Mouse (Mus musculus) cerebellum, adult 18-20 months (tissue): ENCODE results near the gene Fgfr2.
A peak's percentile ranks its signal among the peaks of the same experiment; 100 is the strongest.

Experiments used
- DNase-seq, 2 experiments: peaks; one replicate each; pipeline ENCODE4 v3.0.0; 2021

Gene Fgfr2

GRCm38 (mm10) chr7:132315149-132316091 is 807.7 kb downstream of the Fgfr2 start:
- DNase-seq: peak; percentile 79 to 86

DNA sequence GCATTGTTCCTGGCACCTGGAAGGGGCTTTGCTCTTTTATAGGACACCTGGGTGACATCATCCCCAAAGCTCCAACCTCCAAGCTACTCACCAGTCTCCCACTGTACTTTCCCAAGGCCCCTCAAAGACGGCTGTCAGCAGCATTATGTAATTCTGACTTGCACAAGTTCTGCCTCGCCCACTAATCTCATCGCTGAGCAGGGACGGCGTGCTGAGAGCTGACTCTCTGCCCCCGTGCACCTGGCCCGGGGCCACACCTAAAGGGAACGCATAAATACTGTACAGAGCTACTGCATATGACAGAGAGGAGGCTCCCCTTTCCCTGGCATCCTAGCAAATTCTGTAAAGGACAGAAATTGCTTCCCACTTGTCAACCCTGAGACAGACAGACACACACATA is 810.8 kb downstream of the Fgfr2 start:
- DNase-seq: peak; percentile 51 to 65

DNA sequence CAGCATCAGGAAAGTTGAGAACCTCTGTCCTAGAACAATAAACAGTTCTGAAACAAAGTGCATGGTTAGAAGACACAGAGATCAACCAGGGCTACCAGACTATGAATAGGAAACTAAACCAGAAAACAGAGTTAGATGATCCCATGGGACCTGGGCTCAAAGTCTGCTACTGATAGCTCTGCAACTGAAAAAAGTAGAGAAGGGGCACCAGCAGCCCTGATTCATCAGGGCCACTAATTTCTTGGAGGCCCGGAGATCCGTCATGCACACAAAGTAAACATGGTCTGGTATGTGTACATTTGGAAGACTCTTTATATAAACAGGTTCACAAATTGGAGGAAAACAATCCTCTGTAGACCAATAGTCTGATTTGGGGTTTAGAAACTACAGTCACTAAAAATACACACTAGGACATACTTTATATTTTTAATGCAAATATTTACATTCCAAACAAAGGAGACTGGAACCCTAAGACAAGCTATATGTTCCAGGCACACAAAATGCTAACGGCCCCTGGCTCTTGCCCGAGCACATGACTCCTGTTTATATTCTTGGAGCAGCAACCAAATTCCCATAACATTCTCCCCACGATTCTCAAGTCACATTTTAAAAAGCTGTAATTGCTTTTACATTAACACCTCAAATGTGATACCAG is 814.5 kb downstream of the Fgfr2 start:
- no peak for DNase-seq

DNA sequence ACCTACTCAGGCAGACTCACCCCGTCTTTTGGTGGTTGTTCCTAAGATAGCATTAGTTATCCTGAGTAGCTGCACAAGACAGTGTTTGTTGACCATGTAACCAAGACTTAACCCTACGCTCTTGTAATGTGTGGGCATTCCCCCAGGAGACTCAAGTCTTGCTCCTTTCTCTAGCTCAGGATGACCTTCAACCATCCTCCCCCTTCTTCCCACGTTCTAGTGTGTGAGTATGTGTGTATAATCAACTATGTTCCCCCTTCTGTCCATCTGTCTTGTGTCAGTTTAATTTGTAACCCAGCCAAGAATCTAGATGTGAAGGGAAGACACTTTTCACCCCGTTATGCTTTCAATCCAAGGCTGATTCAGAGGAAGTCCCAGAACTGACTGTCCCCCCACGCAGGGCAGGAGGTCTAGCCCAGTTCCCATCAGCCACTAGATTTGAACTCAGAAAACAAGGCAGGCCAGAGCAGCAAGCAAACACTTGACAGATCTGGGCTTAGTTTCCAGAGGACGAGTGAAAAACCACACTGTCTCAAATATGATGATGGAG is 815.4 kb downstream of the Fgfr2 start:
- DNase-seq: no peak

DNA sequence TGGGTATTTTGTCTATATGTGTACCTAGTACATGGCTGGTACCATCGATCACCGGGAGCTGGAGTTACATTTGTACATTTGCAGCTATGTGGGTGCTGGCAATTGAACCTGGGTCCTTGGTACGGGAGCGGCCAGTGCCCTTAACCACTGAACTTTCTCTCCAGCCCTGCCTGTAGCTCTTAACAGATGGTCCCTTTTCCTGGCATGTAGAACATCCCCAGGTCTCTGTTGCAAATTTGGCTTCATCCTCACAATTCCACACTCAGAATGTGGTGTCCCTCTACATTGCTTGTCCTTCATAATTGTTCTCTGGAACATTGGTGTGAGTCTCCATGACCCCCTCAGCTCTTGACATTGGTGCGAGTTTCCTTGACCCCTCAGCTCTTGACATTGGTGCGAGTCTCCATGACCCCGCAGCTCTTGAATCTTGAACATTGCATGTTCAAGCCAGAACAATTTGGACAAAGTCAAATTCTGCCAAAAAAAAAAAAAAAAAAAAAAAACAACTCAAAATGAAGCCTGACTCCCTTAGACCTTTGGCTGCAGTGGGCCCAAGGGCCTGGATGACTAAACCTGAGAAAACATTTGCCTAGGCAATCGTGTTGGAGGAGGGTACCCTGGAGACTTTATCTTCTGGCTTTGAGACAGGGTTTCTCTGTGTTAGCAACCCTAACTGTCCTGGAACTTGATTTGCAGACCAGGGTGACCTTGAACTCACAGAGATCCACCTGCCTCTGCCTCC is 816.3 kb downstream of the Fgfr2 start:
- peak in 1 of 2 experiments; percentile 37 for DNase-seq

- DNase-seq: no peak
Observed at GRCm38 (mm10) chr7:132305492-132306375, 817.4 kb downstream of the Fgfr2 start.

- DNase-seq: no peak
Observed at GRCm38 (mm10) chr7:132304424-132305085, 818.6 kb downstream of the Fgfr2 start.

- DNase-seq: no peak
Observed at GRCm38 (mm10) chr7:132303988-132304387, 819.2 kb downstream of the Fgfr2 start.

DNA sequence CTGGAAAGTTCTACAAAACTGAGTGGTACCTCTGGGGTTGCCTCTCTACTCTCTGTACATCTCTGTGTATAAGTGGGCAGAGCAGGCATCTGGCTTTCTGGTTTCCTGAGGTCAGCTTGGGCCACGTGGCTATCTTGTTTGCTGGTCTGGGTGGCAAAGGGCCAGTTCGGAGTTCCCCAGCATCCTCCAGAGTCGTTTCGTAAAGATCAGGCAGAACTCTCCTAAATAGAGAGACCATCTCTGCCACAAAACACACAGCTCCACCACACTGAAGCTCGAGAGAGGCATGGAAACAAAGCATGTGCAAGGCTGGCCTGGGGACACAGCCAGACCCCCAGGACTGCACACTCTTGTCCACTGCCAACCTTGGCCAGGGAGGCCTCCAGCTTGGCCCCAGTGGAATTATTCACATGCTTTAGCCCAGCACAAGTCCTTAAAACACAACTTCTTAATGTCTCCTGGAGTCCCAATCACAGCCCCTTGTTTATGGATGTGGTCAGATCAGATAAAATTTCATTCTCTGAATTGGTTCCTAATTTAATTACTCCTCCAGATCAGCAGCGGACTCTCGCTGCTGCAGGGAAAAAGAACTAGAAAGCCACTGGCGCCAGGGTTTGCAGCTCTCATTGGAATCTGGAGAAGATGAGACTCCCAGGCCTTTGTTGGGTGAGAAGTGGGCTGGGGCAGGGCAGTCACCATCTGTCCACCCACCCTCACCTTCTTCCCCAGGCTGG is 820.5 kb downstream of the Fgfr2 start:
- DNase-seq: no peak

DNA sequence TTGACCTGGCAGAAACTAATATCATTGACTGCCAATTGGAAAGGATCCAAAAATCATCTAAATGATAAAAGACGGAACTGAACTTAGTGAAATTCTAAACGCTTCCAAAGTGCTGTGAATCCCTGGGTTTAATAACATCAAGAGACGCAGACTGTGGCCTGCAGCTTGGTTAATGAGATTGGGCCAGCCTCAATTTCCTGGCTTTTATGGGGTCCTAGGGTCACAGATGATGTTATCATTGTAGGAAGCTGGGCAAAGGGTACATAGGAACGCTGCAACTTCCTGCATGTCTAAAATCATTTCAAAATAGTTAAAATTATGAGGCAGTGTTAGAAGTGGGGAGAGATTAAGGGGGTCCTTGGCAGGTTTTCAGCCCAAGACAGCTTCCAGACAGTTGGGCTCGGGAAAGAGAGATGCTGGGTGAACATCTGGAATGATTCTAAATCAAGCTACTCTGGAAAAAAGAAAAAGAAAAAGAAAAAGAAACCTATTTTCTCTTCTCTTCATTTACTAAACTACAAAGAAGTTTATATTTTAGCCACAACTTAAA is 823.4 kb downstream of the Fgfr2 start:
- no peak for DNase-seq

DNA sequence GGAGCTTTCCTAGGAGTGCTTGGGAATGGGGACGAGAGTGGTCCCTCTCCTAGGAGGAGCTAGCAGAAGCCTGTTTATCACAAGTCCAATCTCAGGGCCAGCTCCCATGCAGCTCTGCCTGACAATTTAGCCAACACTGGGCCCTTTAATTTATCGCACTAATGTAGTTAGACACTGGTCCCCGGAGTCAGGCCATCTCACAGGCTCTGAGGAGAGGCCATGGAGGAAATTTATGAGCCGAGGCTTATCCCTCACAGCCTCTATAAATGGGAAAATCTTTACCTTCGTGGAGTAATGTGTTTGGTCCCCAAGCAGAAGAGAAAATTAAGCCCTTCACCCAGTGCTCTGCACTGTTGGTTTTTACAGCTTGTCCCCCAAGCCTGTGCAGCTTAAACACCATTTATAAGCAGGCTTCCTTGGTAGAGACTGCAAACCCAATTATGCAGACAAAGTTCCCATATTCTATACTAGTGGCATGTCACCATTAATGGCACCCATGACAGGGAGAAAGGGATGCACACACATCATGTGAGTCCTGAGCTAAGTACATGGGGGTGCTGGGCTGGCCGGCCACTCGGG is 824.6 kb downstream of the Fgfr2 start:
- DNase-seq: no peak

DNA sequence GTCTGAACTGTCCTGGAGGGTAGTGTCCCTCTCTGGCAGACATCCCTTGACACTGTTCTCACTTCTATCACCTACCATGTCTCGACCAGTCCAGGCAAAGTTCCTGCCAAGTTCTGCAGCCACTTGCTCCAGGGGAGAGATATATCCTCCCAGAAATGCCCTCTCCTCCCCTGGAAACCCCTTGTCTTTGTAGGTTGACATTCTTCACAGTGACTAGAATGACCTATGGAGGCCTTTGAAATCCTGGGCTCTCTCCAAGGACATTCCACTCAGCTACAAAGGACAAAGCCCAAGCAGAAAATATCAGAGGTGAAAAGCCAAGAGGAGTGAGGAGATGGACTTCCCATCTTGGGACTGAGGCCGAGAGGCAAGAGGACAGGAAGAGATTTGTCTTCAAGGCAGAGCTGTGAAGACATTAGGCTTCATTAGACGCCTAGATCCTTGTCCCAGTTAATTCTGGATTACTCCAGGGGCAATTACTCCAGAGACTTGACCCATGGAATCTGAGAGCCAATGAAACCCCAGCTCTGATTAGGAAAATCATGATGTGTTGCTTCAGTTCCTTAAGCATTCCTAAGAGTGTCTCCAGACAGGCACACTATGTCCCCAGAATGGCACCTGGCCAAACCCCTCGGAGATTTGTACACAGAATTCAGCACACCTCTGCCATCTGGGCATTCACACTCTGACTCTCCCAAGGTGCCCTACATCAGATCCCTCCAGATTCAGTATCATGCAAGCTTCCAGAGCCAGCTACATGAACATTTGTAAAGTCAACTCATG is 826.3 kb downstream of the Fgfr2 start:
- peak; percentile 34 to 44 for DNase-seq

DNA sequence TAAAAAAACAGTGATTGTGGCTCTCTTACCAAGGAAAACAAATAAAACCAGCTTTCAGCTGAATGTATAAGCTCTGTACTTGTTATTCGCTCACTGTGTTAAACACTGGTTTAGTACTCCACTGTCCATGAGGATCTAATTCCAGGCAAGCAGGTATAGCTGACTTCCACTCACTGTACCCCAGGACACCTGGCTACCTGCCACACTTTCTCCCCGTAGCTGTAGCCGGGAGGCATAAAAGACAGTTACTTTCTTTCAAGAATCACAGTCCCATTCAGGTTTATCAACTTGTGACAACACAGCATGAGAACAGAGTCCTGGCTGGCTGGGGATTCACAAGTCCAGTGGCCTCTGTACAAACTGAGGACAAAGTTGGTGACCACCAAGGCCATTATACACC is 827.0 kb downstream of the Fgfr2 start:
- peak; percentile 78 to 81 for DNase-seq

GRCm38 (mm10) chr7:132287340-132287664 is 835.8 kb downstream of the Fgfr2 start:
- DNase-seq: no peak

GRCm38 (mm10) chr7:132286630-132287339 is 836.4 kb downstream of the Fgfr2 start:
- DNase-seq: peak; percentile 35 to 47

DNA sequence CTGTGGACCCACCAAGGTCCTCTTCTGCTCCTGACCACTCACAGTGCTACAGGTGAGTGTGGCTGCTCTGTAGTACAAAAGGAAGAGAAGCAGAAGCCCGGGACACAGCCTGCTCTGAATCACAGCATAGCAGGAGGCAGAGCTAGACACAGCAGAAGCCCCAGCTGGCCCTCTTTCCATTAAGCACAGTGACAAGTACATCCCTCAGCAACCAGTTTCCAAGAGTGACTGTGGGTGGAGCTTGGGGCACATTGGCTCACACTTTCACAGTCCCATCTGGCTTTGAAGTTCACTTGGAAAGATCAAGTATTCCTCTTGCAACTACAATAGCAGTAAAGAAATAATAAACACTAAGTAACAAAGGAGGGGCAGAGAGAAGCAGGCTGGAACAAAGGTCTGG is 838.4 kb downstream of the Fgfr2 start:
- DNase-seq: peak in 1 of 2 experiments; percentile 51

GRCm38 (mm10) chr7:132284048-132284737 is 839.0 kb downstream of the Fgfr2 start:
- DNase-seq: no peak

DNA sequence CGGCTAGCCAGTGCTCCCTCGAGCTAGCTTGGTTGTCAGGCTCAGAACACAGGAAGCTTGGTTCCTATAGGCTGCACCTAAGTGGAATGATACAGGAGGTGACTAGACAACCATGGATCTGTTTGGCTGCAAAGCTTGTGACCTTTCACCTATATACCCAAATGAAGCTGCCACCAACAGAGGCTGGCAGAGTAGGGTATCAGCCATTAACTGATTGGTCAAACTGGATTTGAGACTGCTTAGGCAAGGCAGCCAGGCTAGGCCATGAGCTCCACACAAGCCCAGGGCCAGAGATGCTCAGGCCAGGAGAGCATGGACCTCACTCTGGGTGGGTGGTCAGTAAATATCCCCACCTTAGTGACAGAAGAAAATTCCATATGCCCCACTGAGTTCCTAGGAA is 840.6 kb downstream of the Fgfr2 start:
- DNase-seq: no peak
